Mouse (Mus musculus): ENCODE results near the gene Furin.

Gene Furin

DNA sequence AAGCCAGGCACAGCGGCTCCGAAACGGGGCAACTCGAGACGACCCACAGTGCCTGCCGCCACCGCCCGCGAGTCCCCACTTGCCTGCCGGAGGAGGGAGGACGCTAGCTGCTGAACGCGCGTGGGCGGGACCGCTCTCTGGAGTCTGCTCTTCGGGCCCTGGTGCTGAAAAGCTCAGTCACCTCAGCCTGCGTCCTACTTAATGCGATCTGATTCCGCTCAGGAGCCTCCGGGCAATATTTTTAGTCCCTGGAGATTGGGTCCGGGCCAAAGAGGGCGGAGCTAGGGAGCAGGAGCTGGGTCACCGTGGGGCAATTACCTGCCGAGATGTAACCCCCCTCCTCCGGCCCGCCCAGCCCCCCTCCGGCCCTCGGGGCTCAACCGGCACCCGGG lies 34.6 kb downstream of the Furin start:
- DNase-seq: peak; percentile 82

GRCm38 (mm10) chr7:80369967-80370431 lies 35.2 kb downstream of the Furin start:
- no peak for DNase-seq

- no peak for DNase-seq
Measured at GRCm38 (mm10) chr7:80369461-80369860, 35.8 kb downstream of the Furin start.

GRCm38 (mm10) chr7:80368635-80369421 lies 36.4 kb downstream of the Furin start:
- DNase-seq: no peak

DNA sequence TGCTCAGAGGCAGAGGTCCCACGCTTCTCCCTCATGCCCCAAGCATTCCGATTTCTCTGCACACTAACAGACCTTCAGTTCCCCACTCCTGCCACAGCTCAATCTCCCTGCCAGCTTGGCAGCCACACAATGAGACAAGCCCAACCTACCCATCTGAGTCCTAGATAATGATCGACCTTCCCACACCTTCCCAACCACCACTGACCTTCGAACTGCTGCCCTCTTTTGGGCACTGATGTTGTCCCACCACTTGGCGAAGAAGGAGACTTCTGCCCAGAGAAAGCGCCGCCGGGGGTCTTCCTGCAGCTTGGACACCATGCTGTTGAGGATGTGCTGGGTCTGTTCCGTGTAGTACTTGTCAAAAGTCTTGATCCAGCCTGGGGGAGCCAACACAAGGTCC lies 37.2 kb downstream of the Furin start:
- no peak for DNase-seq

DNA sequence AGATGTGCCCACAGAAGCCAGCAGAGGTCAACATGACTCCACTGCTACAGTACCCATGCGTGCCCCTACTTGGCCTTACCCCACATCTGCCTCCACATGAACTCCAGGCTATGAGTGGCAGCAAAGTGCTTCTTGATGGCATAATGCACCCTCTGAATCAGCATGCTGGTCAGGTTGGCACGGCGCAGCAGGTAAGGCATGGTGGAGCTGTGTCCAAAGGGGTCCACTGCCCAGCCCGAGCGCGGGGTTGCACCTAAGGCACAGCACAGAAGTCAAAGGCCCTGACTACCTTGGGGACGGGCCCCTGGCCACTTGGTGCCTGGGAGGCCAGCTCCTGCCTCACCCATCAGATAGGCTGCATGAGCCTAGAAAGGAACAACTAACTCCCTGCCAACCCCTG lies 38.0 kb downstream of the Furin start:
- no peak for DNase-seq

DNA sequence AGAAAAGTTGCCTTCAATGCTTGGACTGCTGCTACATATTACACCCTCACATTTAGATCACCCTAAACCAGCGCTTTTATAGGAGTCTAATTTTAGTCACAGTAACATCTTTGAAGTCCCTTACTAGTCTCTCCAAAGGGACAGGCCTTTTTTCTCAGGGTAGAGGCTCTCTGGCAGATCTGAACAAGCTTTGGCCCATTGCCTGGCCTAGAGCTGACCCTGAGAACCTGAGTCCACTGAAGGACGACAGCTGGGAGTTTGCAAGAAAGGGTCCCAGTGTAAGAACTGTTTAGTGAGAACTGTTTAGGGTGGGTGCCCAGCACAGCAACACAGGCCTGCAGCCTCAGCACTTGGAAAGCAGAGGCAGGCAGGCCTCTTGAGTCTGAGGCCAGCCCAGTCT lies 39.5 kb downstream of the Furin start:
- DNase-seq: no peak

GRCm38 (mm10) chr7:80360435-80360834 lies 44.8 kb downstream of the Furin start:
- DNase-seq: no peak

GRCm38 (mm10) chr7:80358039-80358438 lies 47.2 kb downstream of the Furin start:
- no peak for DNase-seq

DNA sequence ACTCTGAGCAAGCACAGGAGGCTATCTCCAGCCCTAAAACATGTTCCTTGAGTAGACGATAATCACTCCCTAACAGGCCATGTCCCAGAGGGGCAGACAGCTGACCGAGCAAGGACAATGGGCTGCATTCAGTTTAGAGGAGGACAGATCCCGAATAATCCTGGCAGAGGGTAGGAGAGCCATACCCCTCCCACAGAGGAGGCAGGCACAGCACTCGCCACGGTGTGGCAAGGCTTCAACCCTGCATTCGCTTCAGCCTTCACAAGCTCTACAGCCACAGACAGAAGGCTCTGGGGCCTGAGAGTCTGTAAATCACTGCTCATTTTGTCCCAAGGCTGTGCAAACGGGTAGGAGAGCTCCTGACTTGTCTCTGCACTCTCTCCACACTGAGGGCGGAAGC lies 48.1 kb downstream of the Furin start:
- no peak for DNase-seq

GRCm38 (mm10) chr7:80356351-80356750 lies 48.9 kb downstream of the Furin start:
- DNase-seq: no peak

- DNase-seq: no peak
Measured at GRCm38 (mm10) chr7:80352920-80353319, 52.3 kb downstream of the Furin start.

GRCm38 (mm10) chr7:80350808-80351207 lies 54.4 kb downstream of the Furin start:
- DNase-seq: no peak

DNA sequence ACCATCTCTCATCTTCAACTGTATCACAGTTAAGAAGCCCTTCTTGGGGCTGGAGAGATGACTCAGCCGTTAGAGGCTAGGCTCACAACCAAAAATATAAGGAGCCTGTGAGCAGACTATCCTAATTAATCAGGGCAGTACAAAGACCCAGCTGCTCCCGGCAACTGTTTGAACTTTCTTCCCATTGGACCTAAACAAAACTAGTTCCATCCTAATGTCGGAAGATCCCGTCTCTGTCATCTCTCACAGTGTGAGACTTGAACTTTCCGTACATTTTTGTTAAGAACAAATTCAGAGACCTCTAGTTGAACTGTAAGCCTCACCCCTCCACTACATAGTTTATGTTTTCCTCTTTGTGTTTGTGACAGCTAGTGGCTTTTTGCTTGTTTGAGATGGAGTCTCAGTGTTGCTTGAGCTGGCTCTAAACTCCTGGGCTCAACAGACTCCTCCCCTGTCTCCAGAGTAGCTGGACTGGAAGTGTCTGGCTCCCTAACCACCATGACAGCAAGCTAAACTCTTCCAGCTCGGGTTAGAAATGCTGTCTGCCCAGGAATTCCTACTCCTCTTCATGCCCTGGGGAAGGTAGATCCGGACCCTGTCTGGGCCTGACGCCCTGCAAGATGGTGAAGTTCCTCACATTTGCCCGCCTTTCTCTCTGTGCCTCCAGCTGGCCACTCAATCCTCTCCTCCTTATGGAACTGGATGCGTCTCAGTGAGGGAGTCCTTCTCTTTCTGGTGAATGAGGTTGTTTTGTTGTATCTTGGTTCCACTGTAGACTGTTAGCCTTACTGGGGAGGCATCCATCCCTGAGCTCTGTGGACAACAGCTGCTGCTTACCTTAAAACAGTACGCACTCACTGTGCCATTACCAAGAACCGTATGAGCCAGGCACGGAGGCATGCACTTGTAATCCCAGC lies 57.3 kb downstream of the Furin start:
- no peak for DNase-seq

DNA sequence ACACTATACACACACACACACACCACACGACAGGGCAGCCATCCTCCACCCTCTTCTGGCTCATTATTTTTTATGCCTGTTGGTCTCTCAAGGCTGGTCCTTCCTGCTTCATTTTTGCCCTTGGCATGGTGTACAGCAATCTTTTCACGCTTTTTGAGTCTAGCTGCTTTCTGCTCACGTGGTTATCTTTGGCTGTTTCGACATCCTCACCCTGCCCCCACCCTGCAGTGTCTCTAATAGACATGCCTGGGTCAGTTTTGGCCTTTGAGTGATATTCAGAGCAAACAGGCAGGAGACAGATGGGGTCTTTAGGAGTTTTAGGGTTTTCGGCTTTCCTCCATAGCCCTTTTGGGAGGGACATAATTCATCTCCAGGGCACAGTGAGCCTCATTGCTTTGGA lies 58.4 kb downstream of the Furin start:
- no peak for DNase-seq

GRCm38 (mm10) chr7:80346173-80346572 lies 59.1 kb downstream of the Furin start:
- no peak for DNase-seq

GRCm38 (mm10) chr7:80343270-80344018 lies 61.8 kb downstream of the Furin start:
- no peak for DNase-seq

DNA sequence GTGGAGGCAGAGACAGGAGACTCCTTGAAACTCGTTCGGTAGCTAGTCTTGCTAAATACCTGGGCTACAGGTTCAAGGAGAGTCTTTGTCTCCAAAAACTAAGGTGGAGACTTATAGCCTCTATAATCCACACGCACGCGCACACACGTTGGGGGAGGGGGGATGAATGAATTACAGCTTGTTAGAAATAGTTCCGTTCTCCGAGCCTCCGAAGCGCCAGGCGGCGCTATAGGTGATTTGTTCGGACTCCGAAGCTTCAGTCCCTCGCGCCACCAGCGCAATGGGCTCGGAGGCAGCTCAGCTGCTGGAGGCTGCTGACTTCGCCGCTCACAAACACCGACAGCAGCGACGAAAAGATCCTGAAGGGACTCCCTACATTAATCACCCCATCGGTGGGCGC lies 62.4 kb downstream of the Furin start, which contains the start of gene Hddc3:
Hddc3 (plus strand) TSS at position 247 of the 400 bp plus-strand sequence.
- peak; percentile 92 for DNase-seq

GRCm38 (mm10) chr7:80341793-80342192 lies 63.4 kb downstream of the Furin start:
- no peak for DNase-seq

DNA sequence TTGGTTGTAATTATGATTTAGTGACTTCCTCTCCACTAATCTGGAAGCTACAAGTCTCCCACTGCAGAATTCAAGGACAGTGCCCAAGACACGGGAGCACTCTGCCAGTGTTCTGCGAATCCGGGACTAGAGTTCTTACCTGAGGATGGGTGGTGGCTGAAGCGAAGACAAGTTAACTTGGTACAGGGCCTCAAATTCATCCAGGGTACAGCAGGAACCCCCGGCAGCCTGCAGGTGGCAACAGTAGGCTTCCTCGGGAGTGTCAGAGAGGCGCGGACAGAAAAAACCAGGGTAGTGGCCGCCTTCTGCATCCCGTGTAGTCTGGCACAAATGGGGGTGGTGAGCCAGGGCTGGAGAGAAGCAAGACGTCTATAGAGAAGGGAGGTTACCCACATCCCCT lies 64.4 kb downstream of the Furin start, which contains the start of gene Unc45a:
Unc45a (minus strand) TSS at position 213 of the 400 bp plus-strand sequence.
- DNase-seq: peak; percentile 61

DNA sequence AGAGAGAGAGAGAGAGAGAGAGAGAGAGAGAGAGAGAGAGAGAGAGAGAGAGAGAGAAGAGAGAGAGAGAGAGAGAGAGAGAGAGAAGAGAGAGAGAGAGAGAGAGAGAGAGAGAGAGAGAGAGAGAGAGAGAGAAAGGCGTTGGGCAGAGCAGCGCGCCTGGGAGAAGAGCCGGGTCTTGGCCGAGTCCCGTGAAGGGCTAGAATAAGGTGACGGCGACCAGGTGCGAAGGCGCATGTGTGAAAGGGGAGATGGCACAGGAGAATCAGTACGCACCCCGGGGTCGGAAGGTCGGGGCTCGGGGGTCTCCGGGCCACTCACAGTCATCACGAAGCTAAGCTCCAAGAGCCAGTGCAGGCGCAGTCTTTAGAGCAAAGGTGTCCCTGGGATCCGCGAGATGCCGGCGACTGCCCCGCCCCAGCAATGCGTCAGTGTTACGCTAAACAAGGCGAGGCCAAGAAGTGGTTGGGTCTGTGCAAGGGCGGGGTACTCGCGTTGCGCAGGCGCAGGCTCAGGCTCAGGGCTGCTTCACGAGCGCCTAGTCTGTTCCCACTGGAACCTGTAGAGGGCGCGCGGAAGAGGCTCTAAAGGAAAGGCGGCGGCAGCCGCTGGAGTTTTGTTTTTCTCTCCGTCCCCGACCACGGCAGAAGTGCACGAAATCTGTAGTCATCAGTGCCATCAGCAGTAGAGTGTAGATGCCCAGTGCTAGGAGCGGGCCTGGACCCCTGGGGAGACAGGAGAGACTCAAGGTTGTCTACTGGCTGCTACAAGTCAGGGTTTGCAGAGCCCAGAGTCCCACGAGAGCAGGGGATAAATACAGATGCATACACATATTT lies 65.2 kb downstream of the Furin start:
- peak; percentile 98 for DNase-seq

DNA sequence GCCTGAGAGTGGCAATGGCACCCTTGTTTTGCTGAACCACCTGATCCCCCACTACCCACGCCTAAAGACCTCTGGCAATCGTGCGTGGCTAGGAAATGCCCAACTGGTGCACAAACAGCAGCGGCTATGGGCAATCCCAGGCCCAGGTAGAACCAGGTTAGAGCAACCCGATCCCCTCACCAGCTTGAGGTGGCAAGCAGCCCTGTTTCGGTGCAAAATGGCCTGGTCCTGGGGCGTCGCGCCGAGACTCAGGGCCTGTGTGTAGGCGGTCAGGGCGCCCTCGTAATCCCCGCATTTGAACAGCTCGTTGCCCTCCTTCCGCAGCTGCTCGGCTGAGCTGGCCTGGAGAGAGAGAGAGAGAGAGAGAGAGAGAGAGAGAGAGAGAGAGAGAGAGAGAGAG lies 65.9 kb downstream of the Furin start:
- DNase-seq: no peak

Data from right cerebral cortex, postnatal 25 days (tissue).